Mouse (Mus musculus) lung, postnatal 4 days (tissue): ENCODE results near the gene Sardh.

Experiments used
- DNase-seq, 2 experiments: peaks; one replicate each; pipeline ENCODE4 v3.0.0; 2021

Sardh gene

GRCm38 (mm10) chr2:27248211-27248610 is at the start of gene Sardh:
TSS of gene Sardh (minus strand) at chr2:27248337.
- DNase-seq, result no peak

- DNase-seq, result peak in 1 of 2 experiments; percentile 36
Observed at GRCm38 (mm10) chr2:27296656-27297406, 48.7 kb upstream of the Sardh start.

GRCm38 (mm10) chr2:27294777-27295176 is 46.6 kb upstream of the Sardh start:
- DNase-seq, result no peak

- peak; percentile 76 to 86 for DNase-seq
Observed at GRCm38 (mm10) chr2:27289019-27289418, 40.9 kb upstream of the Sardh start.

GRCm38 (mm10) chr2:27286971-27287710 is 39.0 kb upstream of the Sardh start:
- DNase-seq, result no peak

GRCm38 (mm10) chr2:27284441-27284840 is 36.3 kb upstream of the Sardh start:
- DNase-seq, result no peak

GRCm38 (mm10) chr2:27281771-27282170 is 33.6 kb upstream of the Sardh start:
- DNase-seq, result no peak

GRCm38 (mm10) chr2:27280920-27281611 is 32.9 kb upstream of the Sardh start:
- DNase-seq, result peak; percentile 41 to 81

- DNase-seq, result no peak
Observed at GRCm38 (mm10) chr2:27278859-27279258, 30.7 kb upstream of the Sardh start.

- no peak for DNase-seq
Observed at GRCm38 (mm10) chr2:27268325-27268724, 20.2 kb upstream of the Sardh start.

- DNase-seq, result no peak
Observed at GRCm38 (mm10) chr2:27265819-27266218, 17.7 kb upstream of the Sardh start.

GRCm38 (mm10) chr2:27262984-27263383 is 14.8 kb upstream of the Sardh start:
- no peak for DNase-seq

- no peak for DNase-seq
Observed at GRCm38 (mm10) chr2:27251434-27251833, 3.3 kb upstream of the Sardh start.

GRCm38 (mm10) chr2:27247487-27247863 is 662 bp downstream of the Sardh start:
- no peak for DNase-seq

GRCm38 (mm10) chr2:27246712-27247486 is 1.2 kb downstream of the Sardh start:
- peak; percentile 93 to 97 for DNase-seq

GRCm38 (mm10) chr2:27245947-27246346 is 2.2 kb downstream of the Sardh start:
- DNase-seq, result no peak

- DNase-seq, result peak; percentile 49 to 71
Observed at GRCm38 (mm10) chr2:27237342-27237741, 10.8 kb downstream of the Sardh start.

GRCm38 (mm10) chr2:27235729-27236128 is 12.4 kb downstream of the Sardh start:
- DNase-seq, result peak; percentile 66 to 78

- peak; percentile 45 to 62 for DNase-seq
Observed at GRCm38 (mm10) chr2:27232376-27232775, 15.8 kb downstream of the Sardh start.

GRCm38 (mm10) chr2:27229481-27230105 is 18.5 kb downstream of the Sardh start:
- peak; percentile 27 to 76 for DNase-seq

GRCm38 (mm10) chr2:27228809-27229480 is 19.2 kb downstream of the Sardh start:
- no peak for DNase-seq

- no peak for DNase-seq
Observed at GRCm38 (mm10) chr2:27226572-27226971, 21.6 kb downstream of the Sardh start.
